Mouse (Mus musculus): ENCODE data around the gene Foxf1. TPM values are rescaled to one million over a fixed set of nuclear protein-coding genes. Genes with fewer than 3 reads are reported as not detected.

Gene Foxf1
- total RNA-seq (2017), result not detected in 2 replicates

DNA sequence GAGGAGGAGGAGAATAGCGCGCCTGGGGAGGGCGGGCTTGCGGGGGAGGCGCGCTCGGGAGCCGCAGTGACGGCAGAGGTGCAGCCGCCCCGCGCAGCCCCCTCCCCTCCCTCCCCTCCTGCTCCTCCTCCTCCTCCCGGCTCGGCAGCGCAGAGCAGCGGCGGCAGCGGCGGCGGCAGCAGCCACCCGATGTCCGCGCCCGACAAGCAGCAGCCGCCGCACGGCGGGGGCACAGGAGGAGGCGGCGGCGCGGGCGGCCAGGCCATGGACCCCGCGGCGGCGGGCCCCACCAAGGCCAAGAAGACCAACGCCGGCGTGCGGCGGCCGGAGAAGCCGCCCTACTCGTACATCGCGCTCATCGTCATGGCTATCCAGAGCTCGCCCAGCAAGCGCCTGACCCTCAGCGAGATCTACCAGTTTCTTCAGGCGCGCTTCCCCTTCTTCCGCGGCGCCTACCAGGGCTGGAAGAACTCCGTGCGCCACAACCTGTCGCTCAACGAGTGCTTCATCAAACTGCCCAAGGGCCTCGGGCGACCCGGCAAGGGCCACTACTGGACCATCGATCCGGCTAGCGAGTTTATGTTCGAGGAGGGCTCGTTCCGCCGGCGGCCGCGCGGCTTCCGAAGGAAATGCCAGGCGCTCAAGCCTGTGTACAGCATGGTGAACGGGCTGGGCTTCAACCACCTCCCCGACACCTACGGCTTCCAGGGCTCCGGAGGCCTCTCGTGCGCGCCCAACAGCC lies at the start of gene Foxf1:
Gene Foxf1, plus strand, starts transcription at position 177 of the 742 bp plus-strand sequence.
- no peak for ATAC-seq (ENCODE audit: extremely low read depth, insufficient number of reproducible peaks, low FRiP score, poor library complexity, severe bottlenecking)

DNA sequence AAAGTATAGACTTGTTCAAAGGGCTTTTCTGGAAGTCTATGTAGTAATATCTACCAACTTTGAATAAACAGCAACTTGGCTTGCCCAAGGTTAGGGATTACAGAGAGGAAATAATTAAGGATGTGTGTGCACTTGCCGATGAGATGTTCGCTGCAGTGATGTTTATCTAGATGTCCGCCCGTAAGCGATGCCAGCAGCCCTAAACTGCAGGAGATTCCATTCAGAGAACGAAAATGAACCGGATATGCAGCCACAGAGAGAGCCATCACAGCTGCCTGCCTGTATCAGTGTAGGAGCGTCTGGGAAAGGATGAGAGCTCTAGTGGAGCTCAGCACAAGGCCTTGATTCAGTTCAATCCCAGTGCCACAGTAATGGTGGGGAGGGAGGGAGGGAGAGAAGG lies 48.6 kb upstream of the Foxf1 start:
- no peak for ATAC-seq (ENCODE audit: extremely low read depth, insufficient number of reproducible peaks, low FRiP score, poor library complexity, severe bottlenecking)

DNA sequence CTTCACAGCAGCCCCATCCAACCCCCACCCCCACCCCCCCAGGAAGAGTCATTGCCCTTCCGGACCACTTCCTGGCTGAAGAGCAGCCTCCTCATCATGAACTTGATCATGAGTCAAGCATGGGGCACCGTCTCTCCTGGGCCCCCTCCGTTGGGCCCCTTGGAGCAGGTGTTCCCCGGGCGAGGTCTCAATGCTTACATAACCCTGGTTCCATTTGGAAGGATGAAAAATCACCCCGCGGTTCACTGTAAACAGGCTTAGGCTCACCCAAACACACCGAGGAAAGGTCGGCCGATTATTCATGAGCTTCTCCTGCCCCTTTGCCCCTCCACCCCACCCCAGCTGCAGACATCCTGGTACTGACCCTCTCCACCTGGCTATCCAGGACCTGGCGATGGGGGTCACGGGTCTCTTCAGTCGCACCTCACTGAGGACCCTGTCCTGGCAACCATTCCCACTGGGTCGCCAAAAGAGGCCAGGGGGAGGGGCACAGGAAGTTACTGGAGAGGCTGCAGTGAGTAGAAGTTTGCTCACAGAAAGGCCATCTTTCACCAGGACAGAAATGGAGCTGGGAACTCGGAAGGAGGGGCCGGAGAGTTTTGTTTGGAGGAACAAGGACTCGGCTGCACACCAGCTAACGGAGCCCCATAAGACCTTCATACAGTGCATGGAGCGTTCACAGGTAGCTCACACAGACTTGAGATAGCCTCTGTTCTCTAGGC lies 40.3 kb upstream of the Foxf1 start:
- ATAC-seq (ENCODE audit: extremely low read depth, insufficient number of reproducible peaks, low FRiP score, poor library complexity, severe bottlenecking), result no peak

DNA sequence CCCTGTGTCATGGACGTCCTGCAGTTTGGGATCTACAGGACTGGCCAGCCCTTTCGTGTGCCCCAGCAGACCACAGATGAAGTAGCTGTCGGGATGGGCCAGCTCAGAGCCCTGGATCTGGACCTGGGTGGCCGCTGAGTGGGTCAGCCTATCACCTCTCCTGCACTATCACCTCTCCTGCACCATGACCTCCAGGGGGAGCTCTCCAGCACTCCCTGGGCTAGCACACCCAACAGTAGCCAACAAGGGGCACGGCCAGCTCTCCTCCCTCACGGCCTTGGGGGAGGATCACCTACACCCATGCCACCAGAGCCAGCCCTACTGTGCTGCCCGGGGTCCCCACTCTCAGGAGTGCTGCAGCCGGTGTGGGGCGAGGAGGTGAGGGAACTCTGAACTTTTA lies 36.7 kb upstream of the Foxf1 start:
- ATAC-seq (ENCODE audit: extremely low read depth, insufficient number of reproducible peaks, low FRiP score, poor library complexity, severe bottlenecking), result no peak

DNA sequence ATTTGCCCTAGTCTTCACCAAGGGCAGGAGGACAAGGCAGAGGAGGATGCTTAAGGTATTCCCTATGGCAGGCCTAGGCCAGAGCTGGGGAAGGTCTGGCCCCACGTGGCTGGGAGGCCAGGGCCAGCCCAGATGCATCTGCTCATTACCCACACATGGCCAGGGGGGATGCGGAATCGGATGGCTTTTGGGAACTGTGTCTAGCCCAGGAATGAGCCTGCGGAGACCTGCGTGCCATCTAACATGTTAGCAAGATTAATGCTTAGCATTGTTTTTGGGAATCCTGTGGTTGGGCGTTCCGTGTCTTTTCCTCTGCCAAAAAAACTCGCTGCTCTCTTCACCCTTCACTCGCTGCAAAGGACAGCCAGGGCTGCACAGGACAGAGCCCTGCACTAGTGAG lies 26.1 kb upstream of the Foxf1 start:
- no peak for ATAC-seq (ENCODE audit: extremely low read depth, insufficient number of reproducible peaks, low FRiP score, poor library complexity, severe bottlenecking)

DNA sequence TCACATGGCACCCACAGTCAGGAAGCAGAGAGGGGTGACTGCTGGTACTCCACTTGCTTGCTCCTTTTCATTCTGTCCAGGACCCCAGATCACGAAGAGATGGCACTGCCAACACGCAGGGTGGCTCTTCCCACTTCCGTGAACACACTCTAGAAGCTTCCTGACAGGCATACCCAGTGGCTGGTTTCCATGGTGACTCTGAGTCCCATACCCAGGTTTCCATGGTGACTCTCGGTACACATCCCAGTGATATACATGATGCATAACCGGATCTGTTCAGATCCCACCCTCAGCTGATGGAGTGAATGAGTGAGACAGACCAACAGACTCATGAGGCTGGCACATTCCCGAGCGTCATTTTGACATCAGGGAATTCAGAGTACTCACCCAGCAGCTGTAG lies 25.1 kb upstream of the Foxf1 start:
- no peak for ATAC-seq (ENCODE audit: extremely low read depth, insufficient number of reproducible peaks, low FRiP score, poor library complexity, severe bottlenecking)

DNA sequence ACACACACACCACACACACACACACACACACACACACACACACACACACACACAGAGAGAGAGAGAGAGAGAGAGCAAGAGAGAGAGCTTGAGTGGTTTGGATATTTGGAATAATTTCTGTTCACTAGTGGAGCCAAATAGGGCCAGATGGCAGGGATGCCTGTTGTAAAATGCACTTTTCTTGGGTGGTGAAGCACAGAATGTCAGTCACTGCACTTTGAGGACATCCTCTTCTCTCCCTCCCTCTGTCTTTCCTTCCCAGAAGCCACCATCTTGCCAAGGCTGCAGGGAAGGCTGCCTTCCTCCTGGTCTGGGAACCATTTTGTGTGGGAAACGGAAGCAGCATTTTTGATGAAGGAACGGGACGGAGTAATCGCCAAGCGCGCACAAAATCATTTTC lies 21.7 kb upstream of the Foxf1 start:
- no peak for ATAC-seq (ENCODE audit: extremely low read depth, insufficient number of reproducible peaks, low FRiP score, poor library complexity, severe bottlenecking)

DNA sequence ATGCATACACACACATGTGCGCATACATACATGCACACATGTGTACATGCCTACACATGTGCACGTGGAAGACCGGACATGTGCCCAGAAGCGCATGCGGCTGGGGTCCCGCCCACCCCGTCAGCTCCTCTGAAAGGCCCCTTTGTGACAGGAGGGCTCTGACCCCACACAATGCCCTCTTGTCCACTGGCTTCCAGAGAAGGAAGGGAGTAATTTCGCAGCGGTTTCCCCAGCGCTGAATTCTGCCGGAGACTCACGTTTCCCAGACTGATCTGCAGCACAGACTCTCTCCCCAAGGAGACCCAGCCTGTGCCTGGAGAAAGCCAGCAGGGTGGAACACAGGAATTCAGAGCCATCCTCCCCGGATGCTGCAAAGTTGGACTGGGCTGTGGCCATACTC lies 20.5 kb upstream of the Foxf1 start:
- ATAC-seq (ENCODE audit: extremely low read depth, insufficient number of reproducible peaks, low FRiP score, poor library complexity, severe bottlenecking), result no peak

DNA sequence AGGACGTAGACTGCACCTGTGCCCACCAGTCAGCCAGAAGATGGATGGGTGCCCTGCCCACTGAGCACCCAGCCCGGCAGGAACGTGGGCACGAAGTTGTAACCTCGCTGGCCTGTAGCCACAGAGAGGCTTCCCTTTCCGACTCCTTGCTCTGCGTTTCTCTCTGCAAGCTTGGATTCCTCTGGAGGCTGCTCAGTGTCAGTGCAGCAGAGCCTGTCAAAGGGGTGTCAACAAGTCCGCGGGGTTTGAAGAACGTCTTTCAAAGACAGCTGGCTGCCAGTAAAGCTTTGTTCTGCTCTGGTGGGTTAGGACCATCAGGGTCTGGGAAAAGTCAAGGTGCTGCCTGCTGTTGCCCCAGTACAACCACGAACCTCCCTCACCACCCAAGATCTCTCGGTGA lies 12.7 kb upstream of the Foxf1 start:
- no peak for ATAC-seq (ENCODE audit: extremely low read depth, insufficient number of reproducible peaks, low FRiP score, poor library complexity, severe bottlenecking)

DNA sequence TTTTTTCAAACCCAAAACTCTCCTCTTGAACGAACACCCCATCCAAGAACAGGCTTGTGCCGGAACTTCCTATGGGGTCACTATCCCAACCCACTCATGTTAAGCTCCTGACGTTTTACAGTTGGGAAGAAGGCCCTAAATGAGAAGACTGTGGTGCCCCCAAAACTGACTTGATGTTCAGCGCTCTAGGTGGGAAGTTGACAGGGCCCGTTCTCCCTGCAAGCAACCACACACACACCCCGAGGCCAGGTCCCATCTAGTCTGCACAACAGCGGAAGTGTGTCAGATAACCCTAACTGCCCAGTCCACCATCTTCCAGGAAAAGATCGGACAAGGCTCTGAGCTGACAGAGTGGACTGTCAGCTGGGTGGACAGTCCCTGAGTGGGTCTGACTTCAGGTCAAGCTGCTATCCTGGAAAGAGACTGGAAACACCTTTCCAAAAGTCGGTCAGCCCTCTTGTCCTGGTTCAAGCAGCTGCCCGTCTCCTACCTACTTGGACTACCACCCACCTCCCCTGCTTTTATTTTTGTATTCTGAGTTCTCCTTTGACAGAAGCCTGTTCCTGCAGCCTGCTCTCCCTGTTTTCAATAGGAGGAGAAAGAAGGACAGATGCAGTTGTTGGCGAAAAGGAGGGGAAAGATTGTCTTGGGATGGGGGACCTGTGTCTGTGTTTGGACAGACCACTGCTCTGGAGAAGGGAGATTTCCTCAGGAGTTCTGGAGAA lies 11.6 kb upstream of the Foxf1 start:
- no peak for ATAC-seq (ENCODE audit: extremely low read depth, insufficient number of reproducible peaks, low FRiP score, poor library complexity, severe bottlenecking)

DNA sequence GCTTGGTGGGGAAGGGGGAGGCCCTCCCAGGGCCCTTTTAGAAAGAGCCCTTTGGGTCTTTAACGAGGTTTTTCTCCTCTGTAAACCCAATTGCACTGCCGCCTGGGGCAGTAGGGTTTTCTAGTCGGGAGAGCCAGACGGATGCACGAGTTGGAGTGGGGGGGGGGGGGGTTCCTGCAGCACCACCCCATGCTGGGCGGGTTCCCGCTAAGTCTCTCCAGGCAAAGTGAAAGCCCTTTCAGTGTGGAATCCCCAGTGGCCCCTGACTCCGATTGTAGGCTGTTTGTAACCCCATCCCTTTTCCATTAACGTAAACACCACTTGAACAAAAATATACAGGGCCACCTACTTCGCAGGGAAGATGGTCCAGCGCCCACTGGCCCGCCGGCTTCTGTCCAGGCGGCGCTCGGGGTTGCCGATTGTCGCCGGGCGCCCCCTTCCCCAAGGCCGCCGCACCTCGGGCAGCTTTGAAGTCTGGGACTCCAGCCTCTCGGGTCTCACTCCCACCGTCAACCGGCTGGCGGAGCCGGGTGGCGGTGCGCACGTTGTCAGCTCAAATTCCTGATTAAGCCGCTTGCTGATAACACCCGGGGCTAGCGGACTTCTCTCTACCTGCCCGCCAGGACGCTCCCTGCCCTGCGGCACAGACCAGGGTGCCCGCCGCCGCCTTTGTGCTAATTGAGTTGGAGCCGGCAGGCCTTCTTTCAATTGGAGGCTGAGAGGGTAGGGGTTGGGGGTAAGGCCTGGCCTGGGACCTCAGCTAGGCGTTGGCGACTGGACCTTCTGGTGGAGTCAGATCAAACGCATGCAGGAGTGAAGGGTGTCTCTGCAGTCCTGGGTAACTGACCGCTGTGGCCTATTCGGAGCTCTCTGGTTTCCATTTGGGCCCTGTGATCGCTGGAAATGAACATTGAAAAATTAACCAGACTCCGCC lies 10.7 kb upstream of the Foxf1 start:
- no peak for ATAC-seq (ENCODE audit: extremely low read depth, insufficient number of reproducible peaks, low FRiP score, poor library complexity, severe bottlenecking)

DNA sequence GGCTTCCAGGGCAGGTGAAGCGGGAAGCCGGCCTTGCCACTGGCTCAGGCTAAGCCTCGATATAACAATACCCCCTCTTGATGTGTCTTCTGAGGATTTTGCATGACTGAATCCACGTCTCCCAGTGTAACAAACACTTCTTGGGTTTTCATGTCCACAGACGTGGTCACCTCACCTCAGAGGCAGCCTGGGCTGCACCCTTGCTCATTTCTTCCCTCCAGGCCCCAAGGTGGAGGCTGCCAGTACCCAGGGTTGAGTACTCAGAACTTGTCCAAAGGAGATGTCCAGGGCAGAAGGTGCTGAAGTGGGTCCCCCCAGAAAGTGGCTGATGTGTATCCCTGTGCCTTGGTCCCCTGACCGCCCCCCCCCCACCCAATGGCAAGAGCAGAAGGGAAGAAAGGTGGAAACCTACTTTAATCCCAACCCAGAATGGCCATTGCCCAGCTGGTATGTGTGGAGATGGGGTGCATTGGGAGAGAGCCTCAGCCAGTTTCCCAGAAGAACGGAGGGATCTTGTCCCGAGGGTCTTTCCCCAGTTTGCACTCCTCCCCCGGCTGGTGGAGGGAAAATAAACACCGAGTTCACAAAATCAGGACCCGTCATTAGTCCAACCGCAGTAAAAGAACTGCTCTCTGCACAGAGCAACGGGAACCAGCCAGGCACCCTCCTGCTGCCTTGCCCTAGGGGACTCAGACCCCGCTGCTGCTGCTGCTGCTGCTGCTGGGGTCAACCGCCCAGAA lies 9.9 kb upstream of the Foxf1 start:
- no peak for ATAC-seq (ENCODE audit: extremely low read depth, insufficient number of reproducible peaks, low FRiP score, poor library complexity, severe bottlenecking)

DNA sequence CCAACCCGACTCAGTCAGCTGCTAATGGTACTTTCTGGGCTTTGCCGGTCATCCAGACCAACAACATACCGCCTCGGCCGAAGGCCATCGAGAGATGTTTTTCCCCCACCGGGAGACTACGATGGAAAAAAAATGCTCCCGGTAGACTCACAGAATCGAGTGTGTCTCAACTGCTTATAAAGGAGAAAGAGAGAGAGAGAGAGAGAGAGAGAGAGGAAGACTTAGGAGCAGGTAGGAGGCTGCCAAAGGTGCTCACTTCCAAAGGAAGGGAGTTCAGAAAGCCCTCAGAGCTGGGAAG lies 9.4 kb upstream of the Foxf1 start:
- ATAC-seq (ENCODE audit: extremely low read depth, insufficient number of reproducible peaks, low FRiP score, poor library complexity, severe bottlenecking), result no peak

DNA sequence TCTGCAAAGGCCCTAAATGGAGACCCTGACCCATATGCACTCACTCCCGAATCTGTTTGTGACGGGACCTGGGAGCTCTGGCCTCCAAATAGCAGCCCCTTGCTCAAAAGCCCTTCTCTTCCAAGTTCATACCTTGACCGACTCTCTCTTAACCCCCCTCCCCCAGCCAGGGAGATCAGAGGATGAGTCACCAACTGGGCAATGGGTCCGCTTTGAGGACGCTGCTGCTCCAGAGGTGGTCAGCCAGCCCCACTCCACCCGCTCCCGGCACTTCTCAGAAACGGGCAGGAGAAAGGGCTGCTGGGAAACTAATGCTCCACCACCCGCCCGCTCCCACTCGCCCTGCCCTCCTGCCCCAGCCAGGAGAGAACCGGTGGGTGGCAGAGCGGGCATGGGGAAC lies 8.2 kb upstream of the Foxf1 start:
- ATAC-seq (ENCODE audit: extremely low read depth, insufficient number of reproducible peaks, low FRiP score, poor library complexity, severe bottlenecking), result no peak

DNA sequence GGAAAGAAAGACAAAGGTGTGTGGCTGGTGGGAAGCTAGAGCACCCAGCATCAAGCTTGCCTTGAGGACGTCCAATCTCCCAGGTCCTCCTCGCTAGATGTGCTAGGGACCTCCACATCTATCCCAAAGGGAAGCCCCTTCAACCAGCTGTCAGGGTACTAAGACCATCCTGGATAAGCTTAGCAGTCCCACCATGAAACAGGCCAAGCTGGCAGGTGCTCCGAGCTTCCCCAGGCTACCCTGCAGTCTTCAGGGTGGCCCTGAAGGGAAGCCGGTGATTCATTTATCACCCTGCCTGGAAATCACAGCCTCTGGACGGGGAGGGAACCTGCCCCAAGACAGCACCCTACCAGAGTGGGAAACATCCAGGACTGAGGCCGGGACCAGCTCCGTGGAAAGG lies 7.6 kb upstream of the Foxf1 start:
- ATAC-seq (ENCODE audit: extremely low read depth, insufficient number of reproducible peaks, low FRiP score, poor library complexity, severe bottlenecking), result no peak

DNA sequence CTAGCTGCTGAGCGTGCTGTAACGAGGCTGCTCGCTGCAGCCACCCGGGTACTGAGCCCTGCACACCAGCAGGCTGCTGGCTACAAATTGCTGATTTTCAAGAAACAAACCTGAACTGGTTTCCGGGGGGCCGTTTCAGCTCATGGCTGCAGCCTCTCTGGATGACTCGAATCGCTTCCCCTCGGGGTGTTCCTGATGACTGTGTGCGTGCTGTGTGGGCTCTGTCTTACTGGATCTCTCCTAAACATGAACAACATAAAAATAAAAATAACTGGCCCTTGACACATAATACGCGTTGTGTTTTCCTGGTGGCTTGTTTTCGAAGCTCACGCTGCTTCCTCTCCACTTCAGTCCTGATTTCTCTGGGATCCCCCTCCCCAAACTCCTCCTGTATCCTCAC lies 5.5 kb upstream of the Foxf1 start:
- ATAC-seq (ENCODE audit: extremely low read depth, insufficient number of reproducible peaks, low FRiP score, poor library complexity, severe bottlenecking), result no peak

DNA sequence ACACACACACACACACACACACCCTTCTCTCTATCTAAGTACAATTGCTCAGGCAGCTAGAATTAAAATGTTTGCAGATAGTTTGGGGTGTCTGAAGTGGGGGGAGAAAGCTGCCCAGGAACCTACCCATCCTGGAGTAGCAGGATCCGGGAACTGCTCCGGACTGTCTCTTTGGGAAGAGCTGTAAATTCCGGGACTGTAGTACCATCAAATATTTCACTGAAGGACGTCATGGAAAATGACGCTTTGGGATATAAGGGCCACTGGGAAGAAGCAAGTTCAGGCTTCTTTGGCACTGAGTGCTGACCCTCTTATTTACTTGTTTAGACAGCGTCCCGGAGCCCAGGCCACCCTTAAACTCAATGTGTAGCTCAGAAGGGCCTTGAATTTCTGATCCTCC lies 5.0 kb upstream of the Foxf1 start:
- no peak for ATAC-seq (ENCODE audit: extremely low read depth, insufficient number of reproducible peaks, low FRiP score, poor library complexity, severe bottlenecking)

DNA sequence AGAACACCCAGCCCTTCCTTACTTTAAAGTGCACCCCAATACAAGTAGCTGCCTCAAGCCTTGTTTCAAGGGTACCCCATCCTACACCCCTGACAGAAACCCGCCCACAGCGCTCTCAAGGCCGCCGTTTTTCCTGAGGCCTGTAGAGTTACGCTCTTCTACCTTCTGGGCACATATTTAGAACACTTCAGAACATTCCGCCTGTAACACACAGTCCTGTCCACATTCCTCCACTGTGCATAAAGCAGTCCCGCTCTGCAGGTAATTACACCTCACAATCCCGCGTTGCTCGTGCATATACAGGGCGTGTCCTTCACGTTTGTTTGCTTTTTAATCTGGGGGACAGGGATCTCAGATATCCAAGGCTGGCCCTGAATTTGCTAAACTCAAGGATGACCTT lies 4.2 kb upstream of the Foxf1 start:
- no peak for ATAC-seq (ENCODE audit: extremely low read depth, insufficient number of reproducible peaks, low FRiP score, poor library complexity, severe bottlenecking)
